Mouse (Mus musculus): ENCODE measurements around the gene Sema4b.
A peak's percentile ranks its signal among the peaks of the same experiment; 100 is the strongest.

Sema4b gene

DNA sequence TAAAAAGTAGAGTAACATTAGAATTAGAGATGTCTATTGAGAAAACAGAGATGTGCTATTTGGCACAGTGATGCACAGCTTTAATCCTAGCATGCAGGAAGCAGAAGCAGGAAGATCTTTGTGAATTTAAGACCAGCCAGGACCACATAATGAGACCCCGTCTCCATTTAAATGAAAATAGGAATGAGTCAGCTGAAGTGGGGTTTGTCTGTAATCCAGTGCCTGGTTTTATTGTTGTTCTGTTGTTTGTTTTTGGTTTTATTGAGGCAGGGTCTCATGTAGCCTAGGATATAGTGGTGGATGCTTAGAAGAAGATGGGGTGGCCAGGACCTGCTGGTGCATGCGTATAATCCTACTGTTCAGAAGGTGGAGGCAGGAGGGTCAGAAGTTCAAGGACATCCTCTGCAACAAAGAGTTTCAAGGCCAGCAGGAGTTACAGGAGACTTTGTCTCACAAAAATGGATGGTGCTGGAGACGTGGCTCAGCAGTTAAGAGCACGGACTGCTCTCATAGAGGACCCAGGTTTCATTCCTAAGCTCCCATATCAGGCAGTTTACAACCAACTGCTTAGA lies 34.6 kb downstream of the Sema4b start:
- DNase-seq = no peak

- no peak for DNase-seq
Observed at GRCm38 (mm10) chr7:80227065-80227464, 40.4 kb downstream of the Sema4b start.

DNA sequence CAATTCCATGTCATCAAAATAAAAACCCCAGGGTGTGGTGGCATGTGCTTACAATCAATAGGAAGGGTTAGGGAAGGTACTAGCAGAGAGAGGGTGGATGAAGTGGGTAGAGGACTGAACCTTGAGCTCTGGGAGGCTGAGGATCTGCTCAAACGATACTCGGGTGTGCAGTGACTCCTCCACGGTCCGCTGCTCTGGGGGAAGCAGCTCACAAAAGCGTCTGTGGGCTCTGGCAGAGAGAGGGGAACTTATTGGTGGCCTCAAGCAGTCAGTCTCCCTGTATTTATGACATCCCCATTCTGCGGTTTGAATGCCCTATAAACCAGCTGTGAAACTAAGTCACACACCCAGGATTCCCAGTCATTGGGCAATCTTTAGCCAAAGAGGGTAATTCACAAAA lies 43.6 kb downstream of the Sema4b start:
- no peak for DNase-seq

DNA sequence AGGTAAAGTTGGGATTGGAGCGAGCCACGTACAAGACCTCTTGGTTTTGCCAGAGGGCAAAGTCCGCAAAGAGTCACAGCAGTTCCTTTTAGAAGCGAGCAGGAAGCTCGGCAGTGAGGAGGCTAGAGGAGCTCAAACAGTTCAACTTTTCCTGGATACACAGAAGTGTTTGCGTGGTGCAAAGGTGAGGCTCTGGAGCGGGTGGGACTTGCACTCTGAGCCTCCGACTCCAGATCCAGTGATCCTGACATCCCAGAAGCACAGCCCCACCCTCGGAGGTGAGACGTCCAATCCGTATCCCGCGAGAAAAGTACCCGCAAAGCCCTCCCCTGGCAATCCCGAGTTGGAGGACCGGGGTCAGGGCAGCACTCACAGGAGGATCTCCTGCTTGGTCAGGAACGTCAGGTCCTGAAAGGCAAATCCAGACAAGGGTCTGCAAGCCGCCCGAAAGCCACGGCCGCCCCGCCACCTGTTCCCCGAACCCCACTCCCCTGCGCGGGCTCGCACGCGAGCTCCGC lies 45.4 kb downstream of the Sema4b start:
- DNase-seq = no peak

DNA sequence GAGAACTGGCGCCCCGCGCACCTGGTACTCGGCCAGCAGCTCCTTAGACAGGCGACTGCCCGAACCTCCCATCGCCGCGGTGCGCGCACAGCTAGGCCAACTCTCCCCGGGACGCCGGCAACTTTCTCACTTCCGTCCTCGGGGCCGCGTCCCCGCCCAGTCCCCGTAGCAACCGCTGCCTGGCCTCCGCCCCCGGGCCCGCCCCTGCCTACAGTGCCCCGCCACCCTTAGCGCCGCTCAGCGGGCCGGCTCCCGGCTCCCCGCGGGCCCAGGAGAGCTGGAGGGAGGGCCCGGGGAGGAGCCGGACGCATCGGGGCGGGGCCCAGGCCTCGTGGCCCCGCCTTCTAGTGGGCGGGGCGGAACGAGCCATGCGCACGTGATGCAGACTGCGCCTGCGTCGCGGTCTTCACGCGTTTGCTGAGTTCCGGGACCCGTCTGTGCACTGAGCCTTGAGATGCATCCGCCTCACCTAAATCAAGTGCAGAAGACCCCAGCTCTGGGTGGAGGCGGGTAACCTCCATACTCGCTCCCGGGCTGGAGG lies 45.9 kb downstream of the Sema4b start, which contains the start of the genes Cib1 and Gdpgp1:
TSS of gene Cib1 (minus strand) at position 325 of the 541 bp plus-strand sequence.
TSS of gene Gdpgp1 (plus strand) at position 377 of the 541 bp plus-strand sequence.
- peak; percentile 96 for DNase-seq

DNA sequence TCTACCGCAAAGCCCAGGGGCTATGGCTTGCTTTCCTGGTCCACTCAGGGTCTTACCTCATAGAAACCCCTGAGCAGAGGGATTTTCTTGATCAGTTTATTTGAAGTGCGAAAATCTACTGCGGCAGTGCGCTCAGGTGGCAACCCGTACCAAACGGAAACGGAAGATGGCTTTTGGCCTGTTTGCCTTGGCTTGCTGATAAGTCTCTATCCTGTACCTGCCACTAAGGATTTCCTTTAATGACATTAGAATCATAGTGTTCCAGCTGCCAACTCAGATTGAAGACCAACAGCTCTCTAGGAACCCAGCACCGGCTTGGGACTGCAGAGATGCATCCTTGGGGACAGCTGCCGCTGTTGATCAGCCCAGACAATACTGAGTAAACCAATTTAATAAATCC lies 47.2 kb downstream of the Sema4b start:
- DNase-seq = no peak

- DNase-seq = no peak
Observed at GRCm38 (mm10) chr7:80238542-80238941, 51.9 kb downstream of the Sema4b start.

DNA sequence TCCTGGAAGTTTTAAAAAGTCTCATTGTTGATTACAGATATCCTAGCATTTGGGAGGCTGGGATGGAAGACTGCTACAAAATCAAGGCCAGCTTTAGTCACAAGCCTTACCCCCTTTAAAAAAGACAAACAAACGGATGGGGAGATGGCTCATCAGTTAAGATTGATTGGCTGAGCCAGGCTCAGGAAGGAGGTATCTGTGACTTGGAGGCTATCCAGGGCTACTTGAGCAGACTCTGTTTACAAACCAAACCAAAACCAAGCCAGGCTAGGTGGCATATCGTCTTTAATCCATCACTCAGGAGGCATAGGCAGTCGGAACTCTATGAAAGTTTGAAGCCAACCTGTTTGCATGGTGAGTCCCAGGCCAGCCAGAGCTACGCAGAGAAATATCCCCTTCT lies 55.0 kb downstream of the Sema4b start:
- DNase-seq = no peak

DNA sequence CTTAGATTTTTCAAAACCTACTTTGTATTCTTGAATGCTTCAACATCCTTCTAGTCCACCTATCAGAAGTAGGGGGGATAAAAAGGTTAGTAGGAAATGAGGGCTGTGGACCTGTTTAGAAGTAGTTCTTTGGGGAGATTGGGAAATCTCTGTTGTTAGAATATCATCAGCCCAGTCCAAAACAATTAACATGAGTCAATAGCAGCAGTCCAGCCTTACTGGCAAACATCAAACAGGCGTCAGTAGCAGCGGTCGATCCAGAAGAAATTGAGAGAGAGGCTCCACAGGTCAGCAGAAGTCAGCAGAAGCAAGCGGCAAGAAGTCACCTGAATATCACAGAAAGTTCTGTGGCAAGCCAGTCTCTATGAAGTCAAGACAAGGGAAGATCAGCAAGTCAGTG lies 58.2 kb downstream of the Sema4b start:
- DNase-seq = no peak

GRCm38 (mm10) chr7:80246148-80246721 lies 59.6 kb downstream of the Sema4b start, which contains the start of gene Ttll13:
Gene Ttll13, plus strand, starts transcription at chr7:80246376.
- DNase-seq = peak; percentile 98

GRCm38 (mm10) chr7:80246859-80247258 lies 60.2 kb downstream of the Sema4b start:
- DNase-seq = no peak

- no peak for DNase-seq
Observed at GRCm38 (mm10) chr7:80252437-80252836, 65.8 kb downstream of the Sema4b start.

GRCm38 (mm10) chr7:80252886-80253285 lies 66.2 kb downstream of the Sema4b start:
- no peak for DNase-seq

- DNase-seq = no peak
Observed at GRCm38 (mm10) chr7:80255981-80256380, 69.3 kb downstream of the Sema4b start.

- no peak for DNase-seq
Observed at GRCm38 (mm10) chr7:80257706-80258105, 71.1 kb downstream of the Sema4b start.

DNA sequence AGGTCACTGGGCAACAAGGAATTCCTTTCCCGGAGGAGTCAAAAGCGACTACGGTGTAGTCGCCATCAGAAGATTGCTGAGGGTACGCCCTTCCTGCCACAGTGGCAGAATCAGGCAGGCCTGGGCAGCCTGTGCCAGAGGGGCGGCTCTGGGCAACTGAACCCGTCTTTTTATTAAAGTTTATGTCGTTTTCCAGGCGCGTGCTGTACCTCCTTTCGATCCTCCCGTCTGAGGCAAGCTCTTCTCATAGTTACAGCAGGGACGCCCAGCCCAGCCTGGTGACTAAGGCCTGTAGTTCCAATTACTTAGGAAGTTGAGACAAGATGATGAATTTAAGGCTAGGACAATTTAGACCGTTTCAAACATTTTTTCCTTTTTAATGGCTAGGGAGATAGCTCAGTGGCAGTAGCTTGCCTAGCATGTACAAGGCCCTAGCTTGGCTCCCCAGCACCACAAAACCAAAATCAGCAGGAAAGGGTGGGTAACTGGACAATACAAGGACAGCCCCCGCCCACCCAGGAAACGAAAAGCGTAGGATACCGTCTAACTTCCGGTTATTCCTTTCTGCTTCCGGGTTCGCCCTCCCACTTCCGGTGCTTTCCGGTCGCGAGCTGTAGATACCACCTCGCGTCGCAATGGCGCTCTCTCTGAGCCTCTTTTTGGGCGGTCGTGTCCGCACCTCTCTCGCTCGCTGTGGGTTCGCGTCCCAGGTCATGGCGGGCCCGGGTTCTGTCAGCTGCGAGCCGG lies 74.2 kb downstream of the Sema4b start, which contains the start of gene Ngrn:
TSS of gene Ngrn (plus strand) at position 591 of the 747 bp plus-strand sequence.
- DNase-seq = peak; percentile 90

DNA sequence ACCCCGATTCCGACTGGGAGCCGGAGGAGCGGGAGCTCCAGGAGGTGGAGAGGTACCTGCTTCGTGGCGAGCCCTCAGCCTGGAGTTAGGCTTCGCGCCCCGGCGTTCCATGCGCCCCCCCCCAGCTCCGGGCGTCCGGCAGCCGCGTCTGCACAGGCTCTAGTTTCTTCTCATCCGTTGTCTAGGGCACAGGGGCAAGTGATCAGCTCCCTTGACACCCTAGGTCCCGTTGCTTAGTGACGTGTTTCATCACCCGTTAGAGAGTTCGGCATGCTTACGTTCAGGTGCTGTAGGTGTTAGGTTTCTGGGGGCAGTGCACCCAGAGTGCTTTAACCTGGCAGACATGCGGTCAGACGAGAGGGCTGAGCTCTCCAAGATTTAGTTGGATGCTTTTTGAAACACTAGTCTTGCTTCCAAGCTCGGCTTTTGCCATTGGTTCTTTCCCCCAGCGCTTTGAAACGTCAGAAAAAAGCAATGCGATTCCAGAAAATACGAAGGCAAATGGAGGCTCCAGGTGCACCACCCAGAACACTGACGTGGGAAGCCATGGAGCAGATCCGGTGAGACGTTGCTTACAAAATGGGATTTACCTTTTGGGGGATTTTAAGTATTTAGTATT lies 74.8 kb downstream of the Sema4b start:
- peak; percentile 27 for DNase-seq

DNA sequence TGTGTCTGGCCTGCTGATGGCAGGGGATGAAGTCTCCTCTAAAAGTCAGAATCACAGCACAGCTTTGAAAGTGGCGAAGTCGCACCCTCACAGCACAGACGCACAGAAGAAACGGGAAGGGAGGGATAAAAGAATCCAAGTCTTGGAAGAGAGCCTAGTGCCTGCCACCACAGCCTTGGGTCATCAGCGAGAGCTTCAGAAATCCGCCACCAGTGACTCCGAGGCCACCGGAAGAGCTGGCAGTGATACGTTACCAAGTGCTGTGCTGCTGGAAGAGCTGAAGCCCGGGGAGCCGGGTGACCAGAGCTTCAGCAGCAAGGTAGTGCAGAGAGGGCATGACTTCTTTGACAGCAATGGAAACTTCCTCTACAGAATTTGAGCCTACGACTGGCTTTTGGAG lies 78.0 kb downstream of the Sema4b start:
- no peak for DNase-seq

GRCm38 (mm10) chr7:80267764-80268163 lies 81.1 kb downstream of the Sema4b start:
- no peak for DNase-seq

- DNase-seq = peak; percentile 97
Observed at GRCm38 (mm10) chr7:80268897-80269750, 82.5 kb downstream of the Sema4b start, which contains the start of gene Vps33b. Gene Vps33b, plus strand, starts transcription at chr7:80269649.

DNA sequence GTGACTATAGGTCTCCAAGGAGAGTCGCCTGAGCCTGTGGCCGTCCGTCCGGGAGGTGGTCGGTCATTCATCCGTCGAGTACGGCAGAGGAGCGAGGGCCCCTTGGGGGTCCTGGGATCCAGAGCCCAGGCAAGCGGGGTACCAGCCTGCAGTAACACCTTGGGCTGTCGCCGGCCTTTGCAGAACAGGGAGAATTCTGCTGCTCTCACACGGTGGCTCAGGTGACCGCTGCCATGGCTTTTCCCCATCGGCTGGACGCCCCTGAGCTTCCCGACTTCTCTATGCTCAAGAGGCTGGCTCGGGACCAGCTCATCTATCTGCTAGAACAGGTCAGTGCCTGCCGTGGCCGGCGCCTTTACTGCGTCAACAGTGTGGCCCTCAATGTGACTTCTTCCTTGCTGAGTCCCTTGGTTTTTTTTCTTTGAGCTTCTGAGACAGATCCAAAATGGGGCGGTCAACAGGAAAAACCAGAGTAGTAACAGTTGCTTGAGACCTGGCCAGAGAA lies 83.2 kb downstream of the Sema4b start:
- no peak for DNase-seq

- DNase-seq = no peak
Observed at GRCm38 (mm10) chr7:80273456-80273855, 86.8 kb downstream of the Sema4b start.

Data from right cerebral cortex, adult 18-20 months (tissue).